Mouse (Mus musculus) E14TG2a.4 (cell line): ENCODE data around the gene Fgf3.

Experiments used
- CTCF ChIP-seq: conservative IDR thresholded peaks from 2 replicates; pipeline ENCODE4 v1.5.1; 2014; ENCODE audit warnings: low read length
- NANOG ChIP-seq: IDR thresholded peaks from 2 replicates; pipeline ENCODE4 v1.6.1; 2014; ENCODE audit warnings: borderline replicate concordance, low read length, mixed read lengths
- POU5F1 ChIP-seq: IDR thresholded peaks from 2 replicates; pipeline ENCODE4 v1.6.1; 2014; ENCODE audit warnings: low read length, borderline replicate concordance

- no peak for TF ChIP-seq CTCF
- no peak for TF ChIP-seq NANOG
- TF ChIP-seq POU5F1: peak; percentile 95
These were observed 50.8 kb downstream of the Fgf3 start for GRCm38 (mm10) chr7:144888564-144889299.
